Mouse (Mus musculus): ENCODE measurements around the gene Plbd1.

Gene Plbd1

DNA sequence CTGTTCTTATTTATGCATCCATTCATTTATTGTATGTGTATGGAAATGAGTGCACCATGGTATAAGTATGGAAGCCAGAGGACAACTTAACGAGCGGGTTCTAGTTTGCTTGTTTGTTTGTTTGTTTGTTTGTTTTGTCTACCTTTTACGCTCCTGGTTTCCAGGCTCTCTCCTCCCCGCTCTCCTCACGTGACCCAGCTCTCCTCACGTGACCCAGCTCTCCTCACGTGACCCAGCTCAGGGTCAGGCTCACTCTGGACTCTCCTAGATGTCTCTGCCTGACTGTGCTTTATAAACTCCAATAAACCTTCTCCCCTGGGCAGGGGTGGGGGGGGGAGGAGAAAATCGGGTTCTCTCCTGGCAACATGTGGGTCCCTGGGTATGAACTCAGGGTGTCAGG, 11.1 kb downstream of the Plbd1 start:
- no peak for DNase-seq (ENCODE audit: low spot score in 2 of 2)

DNA sequence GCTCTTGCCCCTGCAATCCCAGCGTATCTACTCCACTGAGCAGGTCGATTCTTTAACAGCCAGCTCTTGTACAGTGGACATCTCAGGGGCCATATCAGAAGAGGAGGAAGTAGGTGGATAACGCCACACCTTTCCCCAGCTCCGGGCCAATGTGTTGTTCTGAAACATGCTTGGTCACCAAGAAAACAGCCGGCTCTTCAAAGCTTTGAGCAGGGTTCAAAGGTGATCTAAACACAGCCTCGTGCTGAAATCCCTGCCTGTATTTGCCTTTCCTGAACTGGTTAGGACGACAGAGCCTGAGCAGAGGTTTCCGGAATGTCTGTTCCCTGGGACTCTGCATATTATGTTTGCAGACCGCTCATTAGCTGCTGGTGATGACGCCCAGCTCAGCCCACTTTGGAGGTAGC, 14.3 kb downstream of the Plbd1 start:
- no peak for DNase-seq (ENCODE audit: low spot score in 2 of 2)

DNA sequence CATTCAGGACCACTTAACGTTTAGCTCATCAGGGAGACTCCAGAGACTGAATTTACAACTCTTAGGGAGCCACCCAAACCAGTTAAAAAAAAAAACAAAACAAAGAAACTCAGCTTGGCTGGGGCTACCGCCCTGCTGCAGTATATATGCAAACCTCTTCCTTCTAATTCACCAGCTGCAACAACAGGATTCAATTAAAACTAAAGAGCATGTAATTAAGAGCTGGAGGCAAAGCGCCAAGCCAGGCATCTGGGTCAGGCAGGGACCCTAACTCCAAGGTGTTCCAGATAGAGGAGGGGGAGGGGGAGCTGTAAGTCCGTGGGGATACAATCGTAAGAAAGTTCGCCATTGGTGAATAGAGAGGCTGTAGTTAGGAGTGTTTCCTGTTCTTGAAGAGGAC, 15.5 kb downstream of the Plbd1 start:
- DNase-seq (ENCODE audit: low spot score in 2 of 2): no peak

DNA sequence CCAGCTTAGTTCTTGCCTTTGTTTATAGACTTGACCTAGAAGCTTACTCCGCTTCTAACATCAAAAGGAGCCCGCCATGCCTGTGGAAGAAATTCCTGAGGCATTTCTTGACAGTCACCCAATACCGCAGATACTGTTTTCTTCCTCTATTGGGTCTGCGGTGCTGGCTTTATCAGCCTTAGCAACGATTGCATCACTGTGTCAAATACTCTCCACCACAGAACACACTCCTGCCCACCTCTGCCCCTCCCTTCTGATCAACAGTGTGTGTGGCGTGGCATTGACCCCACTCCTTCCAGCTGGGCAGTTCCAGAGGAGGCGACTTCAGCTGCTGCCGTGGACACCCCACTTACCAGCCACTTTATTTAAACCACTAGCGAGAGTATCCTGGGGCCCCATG, 16.0 kb downstream of the Plbd1 start:
- no peak for DNase-seq (ENCODE audit: low spot score in 2 of 2)

DNA sequence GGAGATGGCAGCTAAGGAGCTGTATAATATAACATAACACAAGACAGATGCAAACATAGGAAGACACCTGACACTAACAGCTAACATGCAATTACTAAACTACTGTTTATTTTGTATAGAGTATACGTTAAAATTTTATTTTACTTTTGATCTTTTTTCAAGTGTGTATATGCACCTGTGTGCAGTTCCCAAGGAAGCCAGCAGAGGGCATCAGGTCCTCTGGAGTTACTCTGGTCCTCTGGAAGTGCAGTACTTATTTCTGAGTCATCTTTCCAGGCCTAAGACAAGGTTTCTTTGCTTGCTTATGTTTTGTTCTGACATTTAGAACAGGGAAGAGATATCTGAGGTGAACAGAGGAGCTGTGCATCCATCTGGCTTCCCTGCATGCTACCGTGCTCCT, 17.6 kb downstream of the Plbd1 start:
- no peak for DNase-seq (ENCODE audit: low spot score in 2 of 2)

DNA sequence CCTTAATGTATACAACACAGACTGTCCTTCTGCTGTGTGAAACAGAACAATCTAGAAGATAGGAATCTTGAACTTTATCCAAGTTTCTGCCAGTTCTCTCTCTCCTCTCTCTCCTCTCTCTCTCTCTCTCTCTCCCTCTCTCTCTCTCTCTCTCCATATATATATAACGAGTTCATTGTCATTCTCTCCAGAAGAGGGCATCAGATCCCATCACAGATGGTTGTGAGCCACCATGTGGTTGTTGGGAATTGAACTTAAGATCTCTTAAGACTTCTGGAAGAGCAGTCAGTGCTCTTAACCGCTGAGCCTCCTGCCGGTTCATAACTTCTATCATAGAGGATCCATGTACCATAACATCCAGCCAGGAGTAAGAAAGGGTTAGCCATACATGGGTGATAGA, 26.7 kb downstream of the Plbd1 start:
- no peak for DNase-seq (ENCODE audit: low spot score in 2 of 2)

DNA sequence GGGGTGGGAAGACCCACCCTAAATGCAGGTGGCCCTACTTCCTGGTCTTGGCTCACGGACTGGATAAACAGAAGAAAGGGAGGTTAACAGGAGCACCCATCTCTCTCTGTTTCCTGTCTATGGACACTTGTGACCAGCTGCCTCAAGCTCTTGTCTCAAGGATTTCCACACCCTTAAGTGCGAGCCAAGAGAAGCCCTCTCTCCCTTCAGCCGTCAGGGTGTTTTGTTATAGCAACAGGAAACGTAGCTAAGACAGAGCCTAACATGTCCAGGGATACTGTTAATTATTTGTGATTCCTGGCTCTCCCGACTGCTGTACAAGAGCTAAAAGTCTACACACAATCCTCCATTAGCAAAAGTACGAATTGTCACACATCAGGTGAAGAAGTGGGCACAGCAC, 28.0 kb downstream of the Plbd1 start:
- no peak for DNase-seq (ENCODE audit: low spot score in 2 of 2)

DNA sequence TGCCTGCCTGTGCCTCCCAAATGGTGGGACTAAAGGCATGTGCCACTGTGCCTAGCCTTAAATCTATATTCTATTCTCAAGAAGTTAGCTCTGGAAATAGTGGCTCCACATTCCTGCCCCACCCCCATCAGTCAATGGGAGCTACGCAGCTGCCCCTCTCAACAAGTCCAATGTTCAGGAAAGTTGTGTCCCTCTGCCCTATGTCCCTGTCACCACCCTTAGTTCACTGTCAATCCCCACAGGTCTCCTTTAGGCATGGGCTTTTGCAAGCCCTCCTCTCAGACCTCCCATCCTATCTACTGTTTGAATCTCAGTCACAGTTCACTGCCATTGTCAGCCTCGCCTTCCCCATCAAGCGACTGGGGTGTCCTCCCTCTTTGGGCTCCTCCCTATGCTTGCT, 28.6 kb downstream of the Plbd1 start:
- DNase-seq (ENCODE audit: low spot score in 2 of 2): no peak

DNA sequence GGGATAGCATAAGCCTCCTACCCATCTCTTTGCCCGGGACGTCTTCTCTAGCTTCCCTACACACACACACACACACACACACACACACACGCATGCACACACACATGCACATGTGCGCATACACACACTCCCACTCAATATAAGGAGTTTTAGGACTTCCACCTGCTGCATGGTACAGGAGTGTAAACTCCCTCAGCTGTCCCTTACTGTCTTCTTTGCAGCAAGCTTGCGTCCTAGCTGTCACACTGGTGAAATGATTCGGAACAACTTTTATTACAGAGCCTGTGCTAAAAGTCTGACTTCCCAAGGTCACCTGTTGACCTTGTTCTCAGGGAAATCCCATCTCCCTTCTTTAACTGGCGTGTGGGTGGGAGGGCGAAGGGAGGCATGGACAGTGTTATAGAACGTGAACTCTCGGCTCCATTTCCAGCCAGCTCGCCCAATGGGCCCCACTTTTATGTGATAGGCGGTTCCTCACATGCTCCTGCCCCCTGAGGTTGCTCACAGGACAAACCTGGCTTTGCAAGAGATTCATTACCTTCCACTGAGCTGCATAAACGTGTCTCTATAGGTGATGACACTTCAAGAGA, 29.7 kb downstream of the Plbd1 start:
- DNase-seq (ENCODE audit: low spot score in 2 of 2): no peak

DNA sequence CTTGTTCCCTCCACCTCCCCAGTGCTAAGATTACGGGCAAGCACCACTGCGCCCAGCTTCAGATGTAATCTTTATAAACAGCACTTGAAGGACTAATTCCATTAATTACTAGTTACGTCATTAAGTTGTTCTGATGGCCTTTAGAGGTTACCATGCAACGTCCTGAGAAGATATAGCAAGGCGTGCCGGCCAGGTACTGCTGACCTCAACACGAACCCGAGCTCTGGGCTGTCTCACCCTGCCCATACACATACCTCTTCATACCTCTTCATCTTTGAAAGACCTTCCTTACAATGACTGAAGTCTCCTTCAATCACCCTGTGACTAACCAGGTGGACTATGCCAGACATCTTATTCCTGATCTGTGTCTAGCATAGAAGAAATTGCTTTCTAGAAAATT, 30.2 kb downstream of the Plbd1 start:
- no peak for DNase-seq (ENCODE audit: low spot score in 2 of 2)

DNA sequence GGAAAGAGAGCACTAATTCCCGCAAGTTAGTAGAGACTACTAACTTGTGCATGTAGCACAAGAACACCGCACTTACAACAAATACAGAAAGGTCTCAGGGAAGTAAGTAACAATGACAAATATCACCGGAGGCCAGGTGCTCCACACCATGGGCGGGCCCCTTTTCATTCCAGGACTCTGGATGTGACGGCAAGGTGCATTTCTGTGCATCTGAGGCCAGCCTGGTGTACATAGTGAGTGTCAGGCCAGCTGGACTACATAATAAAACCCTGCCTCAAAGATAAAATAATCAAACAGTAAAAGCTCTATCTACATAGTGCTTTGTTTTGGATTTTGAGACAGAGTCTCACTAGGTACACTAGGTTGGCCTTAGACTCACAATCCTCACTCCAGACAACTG, 32.1 kb downstream of the Plbd1 start:
- DNase-seq (ENCODE audit: low spot score in 2 of 2): no peak

DNA sequence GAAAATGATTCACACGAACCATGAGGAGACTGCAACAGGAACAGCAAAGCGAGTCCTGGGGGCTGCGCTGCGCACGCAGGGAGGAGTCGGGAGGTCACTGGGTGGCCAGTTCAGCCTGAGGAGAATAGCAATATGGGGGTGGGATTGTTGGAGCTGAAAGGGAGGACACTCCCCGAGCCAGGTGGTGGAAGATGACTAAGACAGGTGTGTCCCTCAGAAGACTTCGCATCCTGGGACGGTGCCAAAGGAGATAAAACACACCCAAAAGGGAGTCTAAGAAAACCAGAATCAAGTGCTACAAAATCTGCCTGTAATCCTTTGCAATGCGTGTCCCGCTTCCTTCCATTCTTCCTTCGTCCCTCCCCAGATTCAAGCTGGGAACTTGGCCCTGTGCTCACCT, 36.3 kb downstream of the Plbd1 start:
- no peak for DNase-seq (ENCODE audit: low spot score in 2 of 2)

DNA sequence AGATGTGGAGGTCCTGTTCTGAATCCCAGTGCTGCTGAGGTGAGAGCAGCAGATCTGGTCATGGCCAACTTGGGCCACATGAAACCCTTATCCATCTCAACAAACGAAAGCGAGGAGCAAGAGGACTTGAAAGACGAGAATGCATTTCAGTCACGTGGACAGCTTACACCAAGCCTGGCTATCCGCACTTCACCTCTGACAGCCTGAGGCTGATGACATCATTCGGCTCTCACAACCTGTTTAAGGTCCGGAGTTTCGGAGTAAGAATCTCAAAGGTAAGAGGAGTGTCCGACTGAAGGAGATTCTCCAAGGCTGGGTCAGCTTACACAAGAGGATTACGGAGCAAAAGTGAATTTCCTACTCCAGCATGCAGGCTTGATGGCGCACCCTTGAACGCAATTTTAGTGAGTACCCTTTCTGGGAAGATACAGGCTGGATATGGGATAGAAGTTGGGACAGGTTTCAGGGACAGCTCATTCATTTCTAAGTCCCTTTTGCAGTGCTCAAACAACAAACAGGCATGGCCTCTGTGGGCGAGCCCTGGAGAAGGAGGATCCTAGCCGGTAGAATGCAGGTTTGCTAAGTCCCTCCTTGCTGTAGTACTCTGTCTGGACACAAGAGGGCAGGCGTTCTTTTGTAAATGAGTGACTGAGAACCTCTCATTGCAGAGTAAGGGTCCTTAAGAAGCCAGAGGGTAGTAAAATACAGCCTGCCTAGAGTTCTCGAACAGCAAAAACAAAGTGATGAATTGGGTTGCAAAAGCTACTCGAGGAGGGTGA, 41.2 kb downstream of the Plbd1 start:
- DNase-seq (ENCODE audit: low spot score in 2 of 2): peak; percentile 57 to 68

DNA sequence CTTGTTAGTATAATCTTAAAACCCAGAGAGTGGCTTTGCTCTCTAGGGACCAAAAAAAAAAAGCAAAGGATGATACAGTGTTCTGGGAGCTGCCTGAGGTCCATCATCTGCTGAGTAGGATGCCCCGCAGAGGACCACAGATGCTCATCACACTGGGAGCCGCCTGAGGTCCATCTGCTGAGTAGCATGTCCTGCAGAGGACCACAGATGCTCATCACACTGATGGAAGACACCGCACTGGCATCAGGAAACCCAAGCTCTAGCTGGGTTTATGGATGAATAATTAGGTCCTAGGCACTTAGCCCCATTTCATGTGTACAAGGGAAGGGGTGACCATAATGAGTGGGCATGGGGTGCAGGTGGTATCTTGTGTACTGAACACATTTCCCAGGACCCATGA, 47.6 kb downstream of the Plbd1 start:
- no peak for DNase-seq (ENCODE audit: low spot score in 2 of 2)

DNA sequence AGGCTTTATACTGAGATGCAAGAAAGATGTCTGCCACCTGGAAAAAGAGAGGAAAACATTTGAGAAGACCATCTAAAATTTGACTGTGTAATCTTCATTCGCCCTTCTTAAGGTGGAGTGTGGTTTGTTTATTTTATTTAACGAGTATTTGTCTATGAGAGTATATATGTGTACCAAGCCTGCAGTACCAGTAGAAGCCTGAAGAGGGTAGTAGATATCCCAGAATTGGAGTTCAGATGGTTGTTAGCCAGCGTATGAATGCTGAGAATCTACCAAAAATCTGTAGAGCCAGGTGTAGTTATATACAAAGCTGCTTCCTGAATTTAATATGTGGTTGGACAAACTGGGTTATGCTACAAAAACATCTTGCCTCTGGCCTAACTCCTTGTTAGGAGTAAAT, 49.4 kb downstream of the Plbd1 start:
- DNase-seq (ENCODE audit: low spot score in 2 of 2): no peak

DNA sequence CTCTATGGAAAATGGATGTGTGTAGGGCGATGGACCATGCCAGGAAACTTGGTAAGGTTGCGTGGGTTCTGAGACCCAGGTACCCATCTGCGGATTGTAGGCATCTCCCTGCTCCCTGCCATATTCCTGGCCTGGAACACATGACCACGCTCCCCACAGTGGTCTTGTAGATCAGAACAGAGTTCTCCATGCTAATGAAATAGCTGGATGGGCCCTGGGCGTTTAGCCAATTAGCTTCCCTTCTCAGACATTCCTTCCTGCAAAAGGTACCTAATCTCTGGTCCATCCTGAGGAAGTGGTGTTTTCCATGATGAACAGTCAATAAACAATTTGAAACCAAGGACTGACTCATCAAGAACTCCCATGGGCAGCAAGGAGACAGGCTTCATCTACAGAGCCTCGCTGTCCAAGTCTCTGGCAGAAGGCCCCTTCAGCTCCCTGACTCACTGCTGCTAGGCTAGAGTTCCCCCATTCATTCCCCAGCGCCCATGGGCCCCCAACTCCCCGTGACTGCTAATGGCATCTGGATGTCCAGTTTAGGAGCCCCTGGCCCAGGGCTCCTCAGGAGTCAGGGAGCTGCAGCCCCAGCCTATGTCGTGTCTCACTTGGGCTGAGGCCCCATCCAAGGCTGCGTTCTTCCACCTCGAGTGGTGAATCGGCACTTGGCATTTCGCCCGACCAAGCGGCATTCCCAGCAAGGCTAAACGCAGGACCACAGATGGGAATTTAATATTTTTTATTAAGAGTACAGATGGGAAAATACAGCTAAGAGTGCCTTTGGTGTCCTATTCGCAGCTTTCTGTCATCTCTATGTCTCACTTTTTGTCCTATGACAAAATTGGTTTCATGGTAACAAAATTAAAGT, 50.1 kb downstream of the Plbd1 start:
- no peak for DNase-seq (ENCODE audit: low spot score in 2 of 2)

DNA sequence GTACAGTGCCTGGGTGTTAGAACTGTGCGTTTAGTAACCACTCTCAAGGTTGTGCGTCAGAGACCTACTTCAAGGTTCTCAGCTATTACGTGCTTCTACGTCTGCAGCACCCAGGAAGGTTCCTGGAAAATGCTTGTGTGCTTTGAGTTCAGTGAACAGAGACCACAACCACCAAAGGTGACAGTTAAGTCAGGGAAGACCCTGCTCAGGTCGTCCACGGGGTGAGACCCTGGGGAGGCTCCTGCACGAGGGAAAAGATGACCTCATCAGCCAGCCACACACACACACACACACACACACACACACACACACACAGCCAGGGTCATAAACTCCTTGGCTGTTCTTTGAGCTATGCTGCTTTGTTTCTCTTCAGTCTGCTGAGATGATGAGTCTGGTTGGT, 59.1 kb downstream of the Plbd1 start:
- no peak for DNase-seq (ENCODE audit: low spot score in 2 of 2)

DNA sequence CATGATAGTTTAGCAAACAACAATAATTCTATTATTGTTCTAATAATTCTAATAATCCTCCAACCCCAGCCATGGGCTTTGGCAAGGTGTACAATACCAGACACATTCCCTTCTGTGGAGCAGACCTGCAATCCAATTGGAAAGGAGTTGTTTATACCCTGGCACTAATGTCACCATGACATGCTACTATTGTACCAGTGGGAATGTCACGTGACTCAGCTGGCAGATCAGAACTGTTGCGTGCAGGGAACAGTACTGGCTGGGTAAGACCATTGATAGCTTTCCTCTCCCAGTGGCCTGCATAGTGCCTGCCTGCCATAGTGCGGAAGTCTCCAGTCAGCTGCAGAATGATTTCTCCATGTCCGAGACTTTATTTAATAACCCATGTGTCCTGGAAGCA, 67.2 kb downstream of the Plbd1 start:
- DNase-seq (ENCODE audit: low spot score in 2 of 2): no peak

DNA sequence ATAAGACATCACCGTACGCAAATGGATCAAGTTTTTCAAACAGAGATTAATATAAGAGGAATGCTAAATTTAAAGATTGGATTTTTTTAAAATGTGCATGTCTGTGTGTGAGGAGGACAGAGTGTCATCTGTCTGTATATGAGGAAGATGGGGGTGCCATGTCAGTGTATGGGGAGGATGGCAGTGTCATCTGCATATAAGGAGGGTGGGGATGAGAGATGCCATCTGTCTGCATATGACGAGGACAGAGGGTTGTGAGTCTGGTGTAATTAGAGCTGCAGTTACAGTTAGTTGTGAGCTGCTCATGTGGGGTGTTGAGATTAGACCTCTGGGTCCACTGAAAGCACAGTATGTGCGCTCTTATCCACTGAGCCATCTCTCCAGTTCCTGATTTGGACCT, 71.0 kb downstream of the Plbd1 start:
- DNase-seq (ENCODE audit: low spot score in 2 of 2): no peak

DNA sequence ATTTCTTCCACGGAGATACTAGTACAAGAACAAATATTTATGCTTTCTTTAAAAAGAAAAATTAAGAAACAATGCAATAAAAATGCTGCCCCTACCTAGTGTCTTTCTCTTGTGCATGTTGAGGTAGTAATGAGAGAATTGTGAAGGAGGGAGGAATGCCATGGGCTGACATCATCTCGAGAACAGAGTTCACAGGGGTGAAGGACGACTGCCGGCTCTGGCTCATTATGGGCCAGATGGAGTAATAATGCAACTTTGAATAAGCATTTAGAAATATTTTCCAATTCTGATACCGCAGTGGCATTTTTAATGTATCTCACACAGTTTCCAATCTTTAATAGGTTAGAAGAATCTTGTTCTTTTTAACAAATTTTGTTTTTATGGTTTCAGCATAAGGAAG, 95.7 kb downstream of the Plbd1 start:
- no peak for DNase-seq (ENCODE audit: low spot score in 2 of 2)
